Mouse (Mus musculus) embryonic facial prominence, embryonic 13.5 days (tissue): Measurements from ENCODE around the gene Cnot9. TPM values are rescaled to one million over a fixed set of nuclear protein-coding genes. Genes with fewer than 3 reads are reported as not detected.
A peak's percentile ranks its signal among the peaks of the same experiment; 100 is the strongest.
"Not testable (repeated sequence)": the region's sequence is repeated elsewhere in the genome, so short reads cannot be mapped to it uniquely, and the experiment has no call there.

Source experiments
- ATAC-seq: fragments of 200-750 bp; cut with Nextera tagmentation; 2 replicates; pipeline ENCODE4 v1.8.0; 2017; ENCODE audit warnings: low read depth; ENCODE audit not compliant: insufficient number of reproducible peaks, insufficient read depth, low FRiP score, low TSS enrichment
- H3K27ac ChIP-seq: fragments of 300-500 bp; sonication (generic); 2 replicates; pipeline ENCODE4 v1.5.1; 2015; ENCODE audit warnings: moderate library complexity, mild to moderate bottlenecking, inconsistent platforms
- H3K27me3 ChIP-seq: fragments of 300-500 bp; sonication (generic); 2 replicates; pipeline ENCODE4 v1.6.1; 2015; ENCODE audit warnings: mild to moderate bottlenecking, inconsistent platforms
- H3K36me3 ChIP-seq: fragments of 300-500 bp; sonication (generic); 2 replicates; pipeline ENCODE4 v1.6.1; 2015; ENCODE audit warnings: mild to moderate bottlenecking, inconsistent platforms
- H3K4me1 ChIP-seq: fragments of 300-500 bp; sonication (generic); 2 replicates; pipeline ENCODE4 v1.6.1; 2015; ENCODE audit warnings: inconsistent platforms
- H3K4me2 ChIP-seq: fragments of 300-500 bp; sonication (generic); 2 replicates; pipeline ENCODE4 v1.6.1; 2015; ENCODE audit warnings: moderate library complexity, mild to moderate bottlenecking, inconsistent platforms
- H3K4me3 ChIP-seq: fragments of 300-500 bp; sonication (generic); 2 replicates; pipeline ENCODE4 v1.5.1; 2015; ENCODE audit warnings: mild to moderate bottlenecking, inconsistent platforms
- H3K9ac ChIP-seq: fragments of 300-500 bp; sonication (generic); 2 replicates; pipeline ENCODE4 v1.6.1; 2015; ENCODE audit warnings: mild to moderate bottlenecking, inconsistent platforms
- H3K9me3 ChIP-seq: fragments of 300-500 bp; sonication (generic); 2 replicates; pipeline ENCODE4 v1.6.1; 2016; ENCODE audit warnings: inconsistent platforms
- WGBS: fragments of 180-500 bp; shearing (Covaris S2); methylation state at CpG from one replicate; pipeline ENCODE4 v1.1.7; 2015; ENCODE audit warnings: mixed read lengths; 5-methylcytosine and 5-hydroxymethylcytosine counted together
- polyA plus RNA-seq: library from polyadenylated mRNA; unstranded; fragments of >200 nt; fragmentation: Nextera tagmentation; extraction: Ambion mirVana; gene quantifications from 2 replicates; pipeline ENCODE4 v1.2.1, GENCODE M21; 2015

The Cnot9 gene
- polyA plus RNA-seq, result 68.5 and 70.8 TPM in 2 replicates

GRCm38 (mm10) chr1:74505721-74506464 is at the start of gene Cnot9:
Gene Cnot9 (plus strand): TSS chr1:74506058.
- ATAC-seq, result peak; percentile 100
- Histone ChIP-seq H3K4me1 (peaks cover 32% of the 10 kb centered on the region), H3K9ac (peak within 1 kb of the TSS; percentile 96), H3K36me3 (peaks cover 4% of the 10 kb centered on the region; the same call in 1 of the 2 replicates), H3K4me2 (peak within 1 kb of the TSS; percentile 83), H3K27ac (peak within 1 kb of the TSS; percentile 89), H3K27me3 (no peaks in the 10 kb centered on the region), H3K4me3 (peak within 1 kb of the TSS; percentile 92), H3K9me3 (no peaks in the 10 kb centered on the region)
- WGBS, result under 1% methylated on average over 51 of the region's 64 CpGs

- Histone ChIP-seq H3K9me3 (no peaks in the 10 kb centered on the region), H3K36me3 (peaks cover 60% of the 10 kb centered on the region), H3K4me2 (no peak overlapping the region), H3K4me1 (no peaks in the 10 kb centered on the region), H3K4me3 (no peak overlapping the region), H3K9ac (no peak overlapping the region), H3K27ac (no peak overlapping the region), H3K27me3 (no peaks in the 10 kb centered on the region)
- ATAC-seq, result no peak
- WGBS, result 69% methylated on average over 2 of the region's 2 CpGs
Measured at GRCm38 (mm10) chr1:74460273-74460672, 45.6 kb upstream of the Cnot9 start.

- H3K9me3 ChIP-seq, result no peaks in the 10 kb centered on the region
- peaks cover 76% of the 10 kb centered on the region for H3K36me3 ChIP-seq
- no peaks in the 10 kb centered on the region for H3K4me1 ChIP-seq
- ATAC-seq, result no peak
- H3K9ac ChIP-seq, result no peak overlapping the region
- no peak overlapping the region for H3K4me2 ChIP-seq
- no peak overlapping the region for H3K27ac ChIP-seq
- no peak overlapping the region for H3K4me3 ChIP-seq
- H3K27me3 ChIP-seq, result no peaks in the 10 kb centered on the region
- 95% methylated on average over 5 of the region's 5 CpGs for WGBS
Measured at GRCm38 (mm10) chr1:74485792-74486191, 20.1 kb upstream of the Cnot9 start.

GRCm38 (mm10) chr1:74501106-74501505 is 4.8 kb upstream of the Cnot9 start:
- Histone ChIP-seq H3K4me2 (no peak overlapping the region), H3K27me3 (no peaks in the 10 kb centered on the region), H3K36me3 (peaks cover 15% of the 10 kb centered on the region; the same call in 1 of the 2 replicates), H3K9me3 (no peaks in the 10 kb centered on the region), H3K27ac (no peak overlapping the region), H3K9ac (no peak overlapping the region), H3K4me3 (no peak overlapping the region), H3K4me1 (peaks cover 10% of the 10 kb centered on the region)
- 65% methylated on average over 1 of the region's 1 CpGs for WGBS
- ATAC-seq, result no peak

- WGBS, result under 1% methylated on average over 22 of the region's 22 CpGs
- Histone ChIP-seq H3K9ac (peak overlapping the region; percentile 96), H3K27me3 (no peaks in the 10 kb centered on the region), H3K4me1 (peaks cover 32% of the 10 kb centered on the region), H3K4me3 (peak overlapping the region; percentile 92), H3K9me3 (no peaks in the 10 kb centered on the region), H3K4me2 (peak overlapping the region; percentile 83), H3K36me3 (peaks cover 4% of the 10 kb centered on the region; the same call in 1 of the 2 replicates), H3K27ac (peak overlapping the region; percentile 55; the same call in 1 of the 2 replicates)
- ATAC-seq, result peak; percentile 71
Measured at GRCm38 (mm10) chr1:74505393-74505720, 501 bp upstream of the Cnot9 start.

GRCm38 (mm10) chr1:74506471-74506881 is 618 bp downstream of the Cnot9 start:
- H3K4me3 ChIP-seq, result peak overlapping the region; percentile 92
- peaks cover 4% of the 10 kb centered on the region; the same call in 1 of the 2 replicates for H3K36me3 ChIP-seq
- no peaks in the 10 kb centered on the region for H3K9me3 ChIP-seq
- ATAC-seq, result 0 out of 2 replicates have a peak, but pooled peaks have one; percentile 8
- WGBS, result under 1% methylated on average over 34 of the region's 34 CpGs
- peak overlapping the region; percentile 96 for H3K9ac ChIP-seq
- peak overlapping the region; percentile 83 for H3K4me2 ChIP-seq
- H3K27ac ChIP-seq, result peak overlapping the region; percentile 89
- peaks cover 32% of the 10 kb centered on the region for H3K4me1 ChIP-seq
- no peaks in the 10 kb centered on the region for H3K27me3 ChIP-seq

DNA sequence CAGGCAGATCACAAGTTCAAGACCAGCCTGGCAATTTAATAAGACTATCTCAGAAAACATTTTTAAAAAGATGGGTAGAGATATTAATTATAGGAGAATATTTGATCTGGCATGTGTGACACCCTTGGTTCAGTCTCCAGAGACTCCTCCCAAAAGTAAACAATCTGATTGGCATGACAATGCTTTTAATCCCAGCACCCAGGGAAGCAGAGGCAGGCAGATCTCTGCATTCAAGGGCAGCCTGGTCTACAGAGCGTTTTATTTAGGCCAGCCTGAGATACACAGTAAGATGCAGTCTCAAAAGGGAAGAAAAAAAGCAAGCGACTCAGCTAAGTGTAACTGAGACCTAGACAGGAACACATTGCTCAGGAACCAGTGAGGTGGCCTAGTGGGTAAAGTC is 1.9 kb downstream of the Cnot9 start:
- Histone ChIP-seq H3K4me2 (peak overlapping the region; percentile 83), H3K4me3 (peak overlapping the region; percentile 92), H3K27ac (no peak overlapping the region), H3K27me3 (no peaks in the 10 kb centered on the region), H3K36me3 (peaks cover 4% of the 10 kb centered on the region; the same call in 1 of the 2 replicates), H3K9ac (0 out of 2 replicates have a peak overlapping the region, but pooled peaks have one; percentile 22), H3K4me1 (peaks cover 32% of the 10 kb centered on the region), H3K9me3 (no peaks in the 10 kb centered on the region)
- 94% methylated on average over 2 of the region's 2 CpGs for WGBS
- ATAC-seq, result no peak

DNA sequence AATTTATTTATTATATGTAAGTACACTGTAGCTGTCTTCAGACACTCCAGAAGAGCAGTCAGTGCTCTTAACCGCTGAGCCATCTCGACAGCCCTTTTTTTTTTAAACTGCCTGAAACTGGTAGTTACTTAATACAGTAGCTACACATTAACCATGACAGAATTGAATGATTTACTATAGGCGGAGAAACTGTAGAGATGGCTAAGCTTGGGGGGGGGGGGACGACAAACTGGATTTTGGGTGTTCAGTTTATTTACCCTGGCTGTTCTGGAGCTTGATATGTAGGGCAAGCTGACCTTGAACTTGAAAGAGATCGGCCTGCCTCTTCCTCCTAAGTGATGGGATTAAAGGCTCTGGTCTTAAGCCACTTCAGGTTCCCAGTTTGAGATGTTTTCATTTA is 5.4 kb downstream of the Cnot9 start:
- Histone ChIP-seq H3K4me3 (no peak overlapping the region), H3K36me3 (peaks cover 18% of the 10 kb centered on the region), H3K27me3 (no peaks in the 10 kb centered on the region), H3K27ac (no peak overlapping the region), H3K4me1 (peaks cover 22% of the 10 kb centered on the region), H3K9ac (no peak overlapping the region), H3K4me2 (no peak overlapping the region), H3K9me3 (no peaks in the 10 kb centered on the region)
- WGBS, result 96% methylated on average over 5 of the region's 5 CpGs
- ATAC-seq, result no peak

GRCm38 (mm10) chr1:74512999-74513398 is 7.1 kb downstream of the Cnot9 start:
- WGBS, result 90% methylated on average over 1 of the region's 1 CpGs
- H3K4me3 ChIP-seq, H3K27me3 ChIP-seq, H3K9ac ChIP-seq, H3K9me3 ChIP-seq, H3K27ac ChIP-seq, H3K4me2 ChIP-seq, ATAC-seq, H3K4me1 ChIP-seq: not testable (repeated sequence)
- peaks cover 21% of the 10 kb centered on the region for H3K36me3 ChIP-seq

DNA sequence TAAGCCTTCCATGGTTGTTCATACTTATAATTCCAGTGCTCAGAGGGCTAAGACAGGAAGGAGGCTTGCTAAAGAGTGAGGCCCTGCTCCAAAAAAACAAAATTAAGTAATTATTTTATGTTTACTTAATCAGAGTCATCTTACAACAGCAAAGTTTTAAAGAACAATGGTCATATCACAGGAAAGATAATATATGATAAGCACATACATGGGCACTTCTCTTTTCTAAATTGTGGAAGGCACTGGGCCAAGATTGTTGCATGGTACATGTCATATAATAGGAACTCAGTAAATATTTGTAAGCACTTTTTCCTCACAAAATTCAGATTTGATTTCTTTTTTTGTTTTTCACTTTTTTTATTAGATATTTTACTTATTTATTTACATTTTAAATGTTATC is 14.0 kb downstream of the Cnot9 start:
- no peaks in the 10 kb centered on the region for H3K4me1 ChIP-seq
- H3K36me3 ChIP-seq, result peaks cover 65% of the 10 kb centered on the region
- H3K4me2 ChIP-seq, result no peak overlapping the region
- no peak overlapping the region for H3K27ac ChIP-seq
- no peaks in the 10 kb centered on the region for H3K9me3 ChIP-seq
- H3K4me3 ChIP-seq, result no peak overlapping the region
- ATAC-seq, result no peak
- no peak overlapping the region for H3K9ac ChIP-seq
- no peaks in the 10 kb centered on the region for H3K27me3 ChIP-seq

DNA sequence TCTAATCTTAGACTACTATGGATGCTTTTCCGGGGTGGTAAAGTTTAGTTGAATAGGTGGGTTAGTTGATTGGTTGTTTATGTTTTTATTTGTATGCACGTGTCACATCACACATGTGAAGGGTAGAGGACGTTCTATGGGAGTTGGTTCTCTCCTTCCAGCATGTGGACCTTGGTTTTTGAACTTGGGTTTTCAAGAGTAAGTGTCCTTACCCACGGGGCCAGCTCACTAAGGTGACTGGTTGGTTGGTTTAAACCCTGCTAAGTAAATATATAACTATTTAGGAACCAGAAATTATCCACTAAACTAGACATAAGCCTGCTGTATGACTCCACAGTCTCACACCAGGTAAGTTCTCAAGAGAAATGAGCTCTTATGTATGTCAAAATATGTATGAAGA is 18.9 kb downstream of the Cnot9 start:
- no peak for ATAC-seq
- H3K36me3 ChIP-seq, result peaks cover 91% of the 10 kb centered on the region
- no peaks in the 10 kb centered on the region for H3K9me3 ChIP-seq

DNA sequence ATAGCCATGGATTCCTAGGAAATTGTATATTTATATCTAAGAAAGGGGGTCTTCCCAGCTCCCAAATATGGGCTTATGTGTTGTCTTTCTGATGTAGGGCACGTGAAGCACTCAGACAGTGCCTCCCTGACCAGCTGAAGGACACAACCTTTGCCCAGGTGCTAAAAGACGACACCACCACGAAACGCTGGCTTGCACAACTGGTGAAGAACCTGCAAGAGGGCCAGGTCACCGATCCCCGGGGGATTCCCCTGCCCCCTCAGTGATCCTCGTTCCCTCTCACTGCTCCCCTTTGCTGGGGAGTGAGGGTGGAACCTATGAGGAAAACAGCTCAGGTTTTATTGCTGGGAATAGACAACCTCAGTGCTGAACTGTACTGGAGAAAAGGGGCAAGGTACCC is 22.7 kb downstream of the Cnot9 start:
- 84% methylated on average over 7 of the region's 7 CpGs for WGBS
- Histone ChIP-seq H3K9me3 (no peaks in the 10 kb centered on the region), H3K4me2 (no peak overlapping the region), H3K9ac (no peak overlapping the region), H3K36me3 (peaks cover 97% of the 10 kb centered on the region), H3K4me3 (no peak overlapping the region), H3K27ac (no peak overlapping the region), H3K27me3 (no peaks in the 10 kb centered on the region), H3K4me1 (no peaks in the 10 kb centered on the region)
- no peak for ATAC-seq

More for the DNA sequence above, 18.9 kb downstream of the Cnot9 start:
- Histone ChIP-seq H3K27me3 (no peaks in the 10 kb centered on the region), H3K27ac (no peak overlapping the region), H3K4me1 (no peaks in the 10 kb centered on the region), H3K4me2 (no peak overlapping the region), H3K4me3 (no peak overlapping the region), H3K9ac (no peak overlapping the region)
- WGBS, result 93% methylated on average over 4 of the region's 4 CpGs
